Mouse (Mus musculus): Measurements from ENCODE around the gene Sectm1b.

Sectm1b gene

DNA sequence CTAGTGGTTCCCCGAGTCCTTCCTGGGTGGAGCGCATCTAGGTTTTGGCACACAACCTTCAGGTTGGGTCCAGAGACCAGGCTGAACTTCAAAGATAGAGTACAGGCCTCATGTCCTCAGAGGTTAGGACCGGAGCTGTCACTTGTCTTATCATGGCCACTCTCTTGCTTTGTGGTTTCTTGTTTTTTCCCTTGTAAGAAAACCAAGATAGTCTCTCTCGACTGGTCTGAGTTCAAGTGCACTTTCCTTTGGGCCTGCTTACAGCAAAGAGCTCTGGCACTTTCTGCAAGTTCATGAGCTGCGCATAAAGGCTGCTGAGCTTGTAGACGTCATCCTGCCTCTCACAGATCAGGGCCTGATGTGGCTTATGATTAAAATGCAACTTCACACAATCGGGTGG lies 36.1 kb downstream of the Sectm1b start:
- no peak for DNase-seq (ENCODE audit: low spot score)

GRCm38 (mm10) chr11:121024163-121024562 lies 39.2 kb downstream of the Sectm1b start:
- DNase-seq (ENCODE audit: low spot score): no peak

DNA sequence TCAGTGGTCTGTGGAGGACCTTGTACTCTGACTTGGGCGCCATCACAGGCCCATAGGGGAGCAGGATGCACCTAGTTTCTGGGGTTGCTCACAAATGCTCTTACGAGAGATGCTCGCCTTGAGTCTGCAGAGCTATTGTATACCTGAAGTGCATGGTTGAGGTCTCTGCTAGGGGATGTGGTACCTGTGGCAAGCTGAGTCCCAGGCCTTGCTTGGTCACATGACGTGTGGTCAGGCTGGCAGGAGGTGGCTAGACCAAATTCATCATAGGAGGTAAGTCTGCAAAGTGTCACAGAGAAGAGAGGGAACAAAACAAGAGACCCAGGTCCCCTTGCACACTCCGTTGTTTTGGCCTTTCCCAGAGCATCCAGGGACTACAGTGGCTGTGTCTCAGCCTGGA lies 43.9 kb downstream of the Sectm1b start:
- no peak for DNase-seq (ENCODE audit: low spot score)

DNA sequence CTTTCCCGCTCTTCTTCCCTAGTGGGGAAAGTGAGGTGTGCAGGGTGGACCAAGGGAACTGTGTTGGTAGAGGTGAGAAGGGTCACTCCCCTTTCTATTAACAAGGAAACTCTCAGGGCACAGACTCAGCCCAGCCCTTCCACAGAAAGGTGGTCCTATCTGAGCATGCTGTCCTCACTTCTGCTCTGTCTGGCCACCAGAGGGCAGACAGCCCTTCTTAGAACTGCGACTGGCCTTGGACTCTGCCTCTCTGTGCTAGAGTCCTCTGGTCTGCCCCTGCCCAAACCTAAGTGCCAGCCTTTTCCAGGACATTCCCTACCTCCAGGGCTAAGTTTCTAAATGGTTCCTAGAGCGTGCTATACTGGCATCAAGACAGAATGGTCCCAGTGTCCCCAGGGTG lies 45.7 kb downstream of the Sectm1b start:
- DNase-seq (ENCODE audit: low spot score): peak; percentile 38

DNA sequence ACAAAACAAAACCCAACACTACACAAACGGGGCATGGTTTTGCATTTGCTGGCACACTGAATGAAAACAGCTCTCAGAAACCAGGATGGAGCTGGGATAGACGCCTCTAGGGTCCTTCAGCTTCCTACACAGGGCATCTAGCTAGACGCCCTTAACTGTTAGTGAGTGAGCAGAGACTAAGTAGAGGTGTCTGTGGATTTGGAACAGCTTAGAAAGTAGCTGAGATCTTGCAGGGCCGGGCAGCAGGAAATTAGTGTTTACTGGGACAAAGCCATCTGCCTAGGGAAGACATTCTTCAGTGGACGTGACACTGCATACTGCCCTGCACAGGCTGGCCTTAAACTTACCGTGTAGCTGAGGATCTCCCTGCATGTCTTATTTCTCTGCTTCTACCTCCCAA lies 47.9 kb downstream of the Sectm1b start:
- DNase-seq (ENCODE audit: low spot score): no peak

GRCm38 (mm10) chr11:121014896-121015300 lies 48.5 kb downstream of the Sectm1b start:
- no peak for DNase-seq (ENCODE audit: low spot score)

DNA sequence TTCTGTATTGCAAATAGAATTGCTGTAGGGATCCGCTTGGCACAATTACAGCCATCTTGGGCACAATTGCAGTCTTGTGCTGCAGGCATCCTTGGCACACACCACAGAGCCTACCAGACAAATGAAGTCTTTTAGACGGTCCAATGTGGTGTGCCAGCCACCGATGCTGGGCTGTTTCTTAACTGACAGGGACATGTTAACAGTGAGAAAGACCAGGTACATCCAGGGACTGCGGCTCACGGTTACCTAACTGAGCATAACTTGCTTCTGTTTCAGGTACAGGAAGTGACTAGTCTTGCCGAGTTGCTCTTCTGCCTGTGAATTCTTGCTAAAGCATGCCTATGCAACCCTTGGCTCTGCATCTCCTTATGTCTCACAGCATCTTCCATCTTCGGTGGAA lies 49.7 kb downstream of the Sectm1b start:
- DNase-seq (ENCODE audit: low spot score): no peak

- DNase-seq (ENCODE audit: low spot score): no peak
Measured at GRCm38 (mm10) chr11:121010044-121010755, 53.2 kb downstream of the Sectm1b start.

DNA sequence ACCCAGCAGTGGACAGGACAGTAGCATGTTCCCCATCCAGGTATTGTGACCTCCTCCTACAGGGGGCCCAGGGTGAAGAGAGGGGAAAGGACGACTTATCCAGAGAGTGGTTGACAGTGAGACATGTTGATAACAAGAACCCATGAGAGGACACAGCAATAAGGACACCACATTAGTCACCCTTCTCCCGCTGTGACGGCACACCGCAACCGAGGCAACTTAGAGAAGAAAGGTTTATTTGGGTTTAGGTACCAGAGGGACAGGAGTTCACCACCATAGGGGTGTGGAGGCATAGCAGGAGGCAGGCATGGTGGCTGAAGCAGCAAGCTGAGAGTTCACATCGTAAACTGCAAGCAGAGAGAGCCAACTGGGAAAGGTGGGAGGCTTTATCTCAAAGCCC lies 57.2 kb downstream of the Sectm1b start:
- no peak for DNase-seq (ENCODE audit: low spot score)

- DNase-seq (ENCODE audit: low spot score): no peak
Measured at GRCm38 (mm10) chr11:121004281-121004680, 59.1 kb downstream of the Sectm1b start.

All from left cerebral cortex, adult 11 months (tissue).